Mouse (Mus musculus): ENCODE results near the gene Cd9. TPM values are rescaled to one million over a fixed set of nuclear protein-coding genes. Genes with fewer than 3 reads are reported as not detected.
A peak's percentile ranks its signal among the peaks of the same experiment; 100 is the strongest.

The Cd9 gene
- polyA plus RNA-seq, 1 experiment from 2014 or later: 118 TPM

DNA sequence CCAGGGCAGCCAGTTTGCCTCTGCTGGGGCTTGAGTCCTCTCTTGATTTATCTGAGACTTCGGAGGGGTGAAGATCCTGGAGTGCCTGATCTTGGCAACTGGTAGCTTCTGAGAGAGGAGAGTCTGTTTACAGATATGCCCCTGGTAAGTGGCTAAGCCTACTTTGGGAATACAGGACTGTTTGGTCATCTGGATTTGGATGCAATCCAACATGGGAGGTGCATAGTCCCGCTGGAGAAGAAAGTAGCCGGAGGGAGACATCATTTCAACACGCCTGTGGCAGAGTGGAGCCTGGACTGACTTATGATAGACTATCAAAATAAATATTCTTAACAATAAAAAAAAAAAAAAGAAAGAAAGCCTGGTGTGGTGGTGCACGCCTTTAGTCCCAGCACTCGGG, 64.8 kb downstream of the Cd9 start:
- no peaks in the 10 kb centered on the region for H3K36me3 ChIP-seq (ENCODE audit: control insufficient read depth, insufficient read depth, low read length)
- H3K4me3 ChIP-seq (ENCODE audit: low read length): no peak overlapping the region
- no peaks in the 10 kb centered on the region for H3K27me3 ChIP-seq (ENCODE audit: control insufficient read depth, insufficient read depth, low read length)
- H3K9me3 ChIP-seq (ENCODE audit: control insufficient read depth, low read length): no peaks in the 10 kb centered on the region
- H3K4me1 ChIP-seq (ENCODE audit: control insufficient read depth, insufficient read depth, low read length): peaks cover 10% of the 10 kb centered on the region; the same call in 1 of the 2 replicates
- 92% methylated on average over 6 of the region's 6 CpGs for WGBS
- no peak overlapping the region for H3K27ac ChIP-seq (ENCODE audit: low read depth, low read length)
- ATAC-seq (ENCODE audit: low FRiP score, low TSS enrichment): no peak
- no peak overlapping the region for H3K4me2 ChIP-seq (replicated peaks; ENCODE audit: low read depth, low read length)
- no peak overlapping the region for H3K9ac ChIP-seq (ENCODE audit: low read depth, low read length)

DNA sequence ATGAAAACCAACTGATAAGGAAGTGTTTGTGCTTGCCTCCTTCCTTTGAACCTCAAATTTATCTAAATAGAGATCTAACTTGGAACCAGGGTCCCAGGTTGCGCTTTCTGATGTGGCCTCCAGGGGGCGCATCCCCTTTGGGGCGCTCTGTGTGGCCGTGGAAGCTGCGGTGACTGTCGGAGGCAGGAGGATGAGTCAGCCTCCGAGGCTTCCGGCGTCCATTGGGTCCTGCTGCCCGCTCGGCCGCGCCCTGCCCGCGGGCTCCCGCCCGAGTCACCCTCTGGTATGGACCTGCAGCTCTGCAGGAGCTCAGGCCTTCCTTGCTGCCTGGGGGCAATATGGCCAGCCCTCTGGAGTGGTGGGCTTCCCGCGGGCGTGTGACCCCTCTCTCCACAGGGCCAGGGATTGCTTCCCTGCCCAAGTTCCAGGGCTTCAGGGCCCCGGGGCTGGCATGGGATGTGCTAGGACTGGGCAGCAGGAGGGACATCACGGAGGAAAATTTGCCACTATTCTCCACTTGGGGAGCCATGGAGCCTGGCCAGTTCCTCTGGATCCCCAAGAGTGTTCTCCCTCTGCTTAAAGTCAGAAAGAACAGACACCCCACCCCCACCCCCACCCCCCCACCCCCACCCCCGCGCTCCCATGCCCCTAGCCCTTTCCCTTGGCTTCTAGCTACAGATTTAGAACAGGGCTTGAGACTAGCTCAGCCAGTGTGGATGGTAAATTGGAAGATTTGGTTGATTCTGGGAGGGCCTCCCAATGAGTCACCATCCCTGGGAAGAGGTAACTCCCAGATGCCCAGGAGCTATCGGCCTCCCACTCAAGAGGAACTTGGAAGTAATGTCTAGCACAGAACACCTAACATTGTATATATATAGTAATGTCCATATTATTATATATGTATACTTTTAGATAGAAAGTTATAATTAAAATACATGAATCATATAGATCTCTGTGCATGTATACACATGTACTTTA, 67.9 kb downstream of the Cd9 start:
- H3K27ac ChIP-seq (ENCODE audit: low read depth, low read length): peak overlapping the region; percentile 67; the same call in 1 of the 2 replicates
- no peaks in the 10 kb centered on the region for H3K36me3 ChIP-seq (ENCODE audit: control insufficient read depth, insufficient read depth, low read length)
- 3% methylated on average over 25 of the region's 25 CpGs for WGBS

DNA sequence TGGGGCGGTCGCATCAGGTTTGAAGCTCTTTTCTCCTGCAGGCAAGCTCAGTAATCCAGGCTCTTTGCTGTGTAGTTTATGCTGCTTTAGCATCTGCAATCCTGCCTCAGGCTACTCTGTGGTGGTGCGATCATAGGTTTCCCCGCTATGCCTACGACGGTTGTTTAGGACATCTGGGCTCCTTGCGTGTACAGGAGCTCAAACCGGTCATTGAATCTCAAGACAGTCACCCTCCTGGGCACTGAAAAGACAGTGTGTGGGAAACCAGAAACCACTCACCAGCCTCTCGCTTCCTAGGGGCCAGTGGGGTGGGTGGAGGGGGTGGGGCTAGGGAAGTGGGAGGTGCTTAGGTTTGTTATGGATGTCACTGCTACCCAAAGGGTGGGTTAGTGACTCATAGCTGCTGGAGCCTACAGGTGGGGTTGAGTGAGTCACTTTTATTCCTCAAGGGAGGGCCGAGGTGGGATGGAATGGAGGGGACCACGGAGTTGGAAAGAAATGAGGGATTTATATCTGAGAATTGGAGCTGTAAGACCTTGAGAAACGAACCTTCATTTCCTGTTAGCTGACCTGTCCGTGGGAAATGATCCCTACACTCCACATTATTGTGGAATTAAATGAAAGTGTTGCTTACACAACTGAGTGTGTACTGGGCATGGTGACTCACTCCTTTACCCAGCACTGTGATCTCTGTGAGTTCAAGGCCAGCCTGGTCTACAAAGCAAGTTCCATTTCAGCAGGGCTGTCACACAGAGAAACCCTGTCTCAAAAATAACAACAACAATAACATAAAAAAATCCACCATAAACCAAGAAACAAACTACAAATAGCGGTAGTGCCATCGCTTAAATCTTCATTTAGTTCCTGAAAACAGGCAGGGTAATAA, 69.1 kb downstream of the Cd9 start:
- H3K9ac ChIP-seq (ENCODE audit: low read depth, low read length): no peak overlapping the region
- no peaks in the 10 kb centered on the region for H3K27me3 ChIP-seq (ENCODE audit: control insufficient read depth, insufficient read depth, low read length)
- no peak for ATAC-seq (ENCODE audit: low FRiP score, low TSS enrichment)
- no peaks in the 10 kb centered on the region for H3K36me3 ChIP-seq (ENCODE audit: control insufficient read depth, insufficient read depth, low read length)
- WGBS: 46% methylated on average over 15 of the region's 15 CpGs
- H3K27ac ChIP-seq (ENCODE audit: low read depth, low read length): no peak overlapping the region
- H3K4me3 ChIP-seq (ENCODE audit: low read length): no peak overlapping the region
- H3K4me1 ChIP-seq (ENCODE audit: control insufficient read depth, insufficient read depth, low read length): peaks cover 16% of the 10 kb centered on the region; the same call in 1 of the 2 replicates
- no peaks in the 10 kb centered on the region for H3K9me3 ChIP-seq (ENCODE audit: control insufficient read depth, low read length)
- H3K4me2 ChIP-seq (replicated peaks; ENCODE audit: low read depth, low read length): no peak overlapping the region

More for the DNA sequence above, 67.9 kb downstream of the Cd9 start:
- Histone ChIP-seq H3K4me3 (ENCODE audit: low read length) (peak overlapping the region; percentile 45), H3K4me2 (replicated peaks; ENCODE audit: low read depth, low read length) (peak overlapping the region; percentile 92), H3K27me3 (ENCODE audit: control insufficient read depth, insufficient read depth, low read length) (no peaks in the 10 kb centered on the region), H3K9ac (ENCODE audit: low read depth, low read length) (peak overlapping the region; percentile 61), H3K9me3 (ENCODE audit: control insufficient read depth, low read length) (no peaks in the 10 kb centered on the region), H3K4me1 (ENCODE audit: control insufficient read depth, insufficient read depth, low read length) (peaks cover 16% of the 10 kb centered on the region; the same call in 1 of the 2 replicates)
- ATAC-seq (ENCODE audit: low FRiP score, low TSS enrichment): peak; percentile 86

DNA sequence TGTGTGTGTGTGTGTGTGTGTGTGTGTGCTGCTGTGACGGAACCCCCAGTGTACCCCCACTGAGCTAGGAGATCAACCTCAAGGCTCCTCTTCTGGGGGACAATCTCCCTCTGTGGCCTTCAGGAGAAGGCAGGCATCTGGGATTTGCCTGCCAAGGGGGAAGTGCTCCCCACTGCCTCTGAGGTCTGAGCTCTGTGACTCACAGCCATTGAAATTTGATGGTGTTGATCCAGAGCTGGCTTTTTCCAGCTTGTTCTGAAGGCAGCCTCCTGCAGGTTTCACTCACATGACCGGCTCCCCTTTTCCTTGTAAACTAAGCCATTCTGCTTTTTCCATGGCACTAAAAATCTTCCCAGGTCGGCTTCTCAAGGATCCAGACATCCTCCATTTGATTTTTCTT, 70.4 kb downstream of the Cd9 start:
- Histone ChIP-seq H3K9ac (ENCODE audit: low read depth, low read length) (no peak overlapping the region), H3K4me2 (replicated peaks; ENCODE audit: low read depth, low read length) (no peak overlapping the region), H3K4me3 (ENCODE audit: low read length) (no peak overlapping the region), H3K9me3 (ENCODE audit: control insufficient read depth, low read length) (no peaks in the 10 kb centered on the region), H3K4me1 (ENCODE audit: control insufficient read depth, insufficient read depth, low read length) (peaks cover 14% of the 10 kb centered on the region; the same call in 1 of the 2 replicates), H3K27me3 (ENCODE audit: control insufficient read depth, insufficient read depth, low read length) (no peaks in the 10 kb centered on the region), H3K27ac (ENCODE audit: low read depth, low read length) (no peak overlapping the region), H3K36me3 (ENCODE audit: control insufficient read depth, insufficient read depth, low read length) (no peaks in the 10 kb centered on the region)
- no peak for ATAC-seq (ENCODE audit: low FRiP score, low TSS enrichment)
- WGBS: 67% methylated on average over 3 of the region's 3 CpGs

DNA sequence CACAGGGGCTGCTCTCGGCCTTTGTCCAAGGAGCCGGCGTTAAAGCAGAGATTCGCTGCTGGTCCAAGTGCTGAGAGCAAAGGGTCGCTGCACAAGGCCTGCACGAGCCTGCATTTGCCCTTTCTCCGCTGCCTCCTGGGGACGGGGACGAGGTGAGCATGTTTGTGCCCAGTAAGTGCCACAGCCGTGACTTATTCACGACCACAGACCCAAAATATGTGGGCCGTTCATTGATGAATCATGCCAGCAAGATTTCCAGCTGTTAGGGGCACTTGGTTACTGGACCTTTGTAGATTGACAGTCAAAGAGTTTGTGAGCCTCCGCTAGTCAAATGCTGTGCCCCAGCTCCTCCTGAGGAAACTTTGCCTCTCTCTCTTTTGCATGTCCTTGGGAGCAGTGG, 71.1 kb downstream of the Cd9 start:
- no peak for ATAC-seq (ENCODE audit: low FRiP score, low TSS enrichment)
- Histone ChIP-seq H3K4me3 (ENCODE audit: low read length) (no peak overlapping the region), H3K27ac (ENCODE audit: low read depth, low read length) (no peak overlapping the region), H3K9me3 (ENCODE audit: control insufficient read depth, low read length) (no peaks in the 10 kb centered on the region), H3K27me3 (ENCODE audit: control insufficient read depth, insufficient read depth, low read length) (no peaks in the 10 kb centered on the region), H3K9ac (ENCODE audit: low read depth, low read length) (no peak overlapping the region), H3K36me3 (ENCODE audit: control insufficient read depth, insufficient read depth, low read length) (no peaks in the 10 kb centered on the region), H3K4me2 (replicated peaks; ENCODE audit: low read depth, low read length) (no peak overlapping the region), H3K4me1 (ENCODE audit: control insufficient read depth, insufficient read depth, low read length) (peaks cover 14% of the 10 kb centered on the region; the same call in 1 of the 2 replicates)
- 52% methylated on average over 13 of the region's 13 CpGs for WGBS

DNA sequence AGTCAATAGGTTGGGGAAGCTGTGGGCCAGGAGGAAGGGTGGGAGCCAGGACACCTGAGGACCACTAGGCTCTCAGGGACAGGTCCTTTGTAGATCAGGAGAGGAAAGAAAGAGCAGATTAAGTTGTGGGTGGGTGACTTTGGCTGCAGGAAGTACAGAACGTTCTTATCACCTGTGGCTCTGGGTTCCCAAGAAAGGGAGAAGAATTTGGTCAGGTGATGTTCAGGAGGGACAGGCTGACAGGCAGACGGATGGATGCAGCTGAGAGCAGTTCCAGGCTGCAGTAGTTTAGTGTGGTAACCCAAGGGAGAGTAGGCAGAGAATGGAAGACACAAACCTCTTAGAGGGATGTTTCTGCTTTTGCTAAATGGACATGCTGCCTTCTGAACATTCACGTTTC, 71.5 kb downstream of the Cd9 start:
- H3K4me3 ChIP-seq (ENCODE audit: low read length): no peak overlapping the region
- no peaks in the 10 kb centered on the region for H3K36me3 ChIP-seq (ENCODE audit: control insufficient read depth, insufficient read depth, low read length)
- H3K9me3 ChIP-seq (ENCODE audit: control insufficient read depth, low read length): no peaks in the 10 kb centered on the region
- ATAC-seq (ENCODE audit: low FRiP score, low TSS enrichment): no peak
- 43% methylated on average over 3 of the region's 3 CpGs for WGBS
- H3K27ac ChIP-seq (ENCODE audit: low read depth, low read length): no peak overlapping the region
- H3K4me1 ChIP-seq (ENCODE audit: control insufficient read depth, insufficient read depth, low read length): peaks cover 14% of the 10 kb centered on the region; the same call in 1 of the 2 replicates
- no peaks in the 10 kb centered on the region for H3K27me3 ChIP-seq (ENCODE audit: control insufficient read depth, insufficient read depth, low read length)
- H3K4me2 ChIP-seq (replicated peaks; ENCODE audit: low read depth, low read length): peak overlapping the region; percentile 29; the same call in 1 of the 2 replicates
- peak overlapping the region; percentile 9; the same call in 1 of the 2 replicates for H3K9ac ChIP-seq (ENCODE audit: low read depth, low read length)

DNA sequence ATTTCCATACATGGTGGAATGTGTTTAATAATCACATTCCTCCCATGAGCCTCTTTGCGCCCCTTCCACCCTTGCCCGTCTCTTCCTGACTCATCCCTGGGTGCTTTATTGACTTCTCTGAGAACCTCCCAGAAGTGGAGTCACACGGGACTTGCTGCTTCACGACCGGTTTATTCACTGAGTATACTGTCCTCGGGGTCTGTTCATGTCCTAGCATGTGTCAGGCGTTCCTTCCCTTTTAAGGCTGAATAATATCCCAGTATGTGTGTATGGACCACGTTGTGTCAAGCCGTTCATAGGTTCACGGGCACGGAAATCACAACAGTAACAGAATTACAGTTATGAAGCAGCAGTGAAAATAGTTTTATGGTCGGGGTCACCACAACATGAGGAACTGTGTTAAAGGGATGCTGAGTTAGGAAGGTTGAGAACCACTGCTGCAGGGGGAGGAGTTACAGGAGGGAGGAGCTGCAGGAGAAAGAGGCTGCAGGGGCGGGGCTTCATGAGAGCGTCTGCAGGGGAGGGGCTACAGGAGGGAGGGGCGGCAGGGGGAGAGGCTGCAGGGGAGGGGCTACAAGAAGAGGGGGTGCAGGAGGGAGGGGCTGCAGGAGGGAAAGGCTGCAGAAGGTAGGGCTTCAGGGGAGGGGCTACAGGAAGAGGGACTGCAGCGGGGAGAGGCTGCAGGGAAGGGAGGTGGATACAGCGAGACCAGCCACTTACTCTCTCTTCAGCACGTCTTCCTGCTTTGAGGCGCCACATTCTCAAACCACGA, 72.4 kb downstream of the Cd9 start:
- no peak overlapping the region for H3K27ac ChIP-seq (ENCODE audit: low read depth, low read length)
- no peaks in the 10 kb centered on the region for H3K9me3 ChIP-seq (ENCODE audit: control insufficient read depth, low read length)
- no peaks in the 10 kb centered on the region for H3K27me3 ChIP-seq (ENCODE audit: control insufficient read depth, insufficient read depth, low read length)
- peak overlapping the region; percentile 29 for H3K4me2 ChIP-seq (replicated peaks; ENCODE audit: low read depth, low read length)
- peak overlapping the region; percentile 9; the same call in 1 of the 2 replicates for H3K9ac ChIP-seq (ENCODE audit: low read depth, low read length)
- 23% methylated on average over 19 of the region's 20 CpGs for WGBS
- H3K4me1 ChIP-seq (ENCODE audit: control insufficient read depth, insufficient read depth, low read length): peaks cover 14% of the 10 kb centered on the region; the same call in 1 of the 2 replicates
- H3K4me3 ChIP-seq (ENCODE audit: low read length): peak overlapping the region; percentile 9; the same call in 1 of the 2 replicates
- H3K36me3 ChIP-seq (ENCODE audit: control insufficient read depth, insufficient read depth, low read length): no peaks in the 10 kb centered on the region
- ATAC-seq (ENCODE audit: low FRiP score, low TSS enrichment): peak; percentile 40; the same call in 1 of the 2 replicates

DNA sequence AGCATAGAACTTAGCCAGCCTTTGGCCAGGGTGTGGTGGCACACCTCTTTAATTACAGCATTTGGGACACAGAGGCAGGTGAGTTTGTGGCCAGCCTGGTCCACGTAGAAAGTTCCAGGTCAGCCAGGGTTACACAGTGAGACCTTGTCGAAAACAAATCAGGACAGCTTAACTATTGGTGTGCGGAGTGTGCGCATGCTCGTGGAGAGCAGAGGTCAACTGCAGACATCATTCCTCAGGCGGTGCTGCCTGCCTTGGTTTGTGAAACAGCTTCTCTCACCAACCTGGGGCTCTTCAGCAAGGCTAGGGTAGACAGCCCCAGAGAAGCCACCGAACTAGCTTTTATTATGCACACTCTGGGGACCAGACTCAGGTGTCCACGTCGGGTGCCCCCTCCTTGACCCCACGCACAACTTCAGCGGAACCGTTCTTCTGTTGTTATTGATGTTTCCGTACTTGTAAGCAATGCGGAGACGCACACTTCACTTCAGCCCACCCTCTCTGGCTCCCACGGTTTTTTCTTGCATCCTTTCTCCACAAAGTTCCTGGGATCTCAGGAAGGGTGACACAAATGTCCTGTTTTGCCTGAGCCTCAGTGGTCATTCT, 74.0 kb downstream of the Cd9 start:
- Histone ChIP-seq H3K4me1 (ENCODE audit: control insufficient read depth, insufficient read depth, low read length) (0 out of 2 replicates have a peak, but pooled peaks cover 11% of the 10 kb centered on the region), H3K9me3 (ENCODE audit: control insufficient read depth, low read length) (no peaks in the 10 kb centered on the region), H3K36me3 (ENCODE audit: control insufficient read depth, insufficient read depth, low read length) (no peaks in the 10 kb centered on the region), H3K4me3 (ENCODE audit: low read length) (no peak overlapping the region), H3K9ac (ENCODE audit: low read depth, low read length) (no peak overlapping the region), H3K27me3 (ENCODE audit: control insufficient read depth, insufficient read depth, low read length) (no peaks in the 10 kb centered on the region), H3K27ac (ENCODE audit: low read depth, low read length) (no peak overlapping the region), H3K4me2 (replicated peaks; ENCODE audit: low read depth, low read length) (no peak overlapping the region)
- WGBS: 49% methylated on average over 16 of the region's 16 CpGs
- no peak for ATAC-seq (ENCODE audit: low FRiP score, low TSS enrichment)
